Mouse (Mus musculus): ENCODE measurements around the gene Gsto1. TPM values are rescaled to one million over a fixed set of nuclear protein-coding genes. Genes with fewer than 3 reads are reported as not detected.
A peak's percentile ranks its signal among the peaks of the same experiment; 100 is the strongest.

Gsto1 gene
- polyA plus RNA-seq, 2 experiments = 57.2 to 98.9 TPM

- H3K4me1 ChIP-seq (replicated peaks; ENCODE audit: control insufficient read depth in 2 of 2, insufficient read depth in 2 of 2, low read length in 1 of 2) = peaks cover 5 to 7% of the 10 kb centered on the region in 2 experiments
- H3K4me2 ChIP-seq (ENCODE audit: low read depth) = no peak overlapping the region
- WGBS (ENCODE audit: insufficient replicate concordance) = 78% methylated on average over 6 of the region's 6 CpGs
- H3K36me3 ChIP-seq (replicated peaks; ENCODE audit: control insufficient read depth, insufficient read depth, low read depth) = no peaks in the 10 kb centered on the region; the same call in 1 of the 2 replicates
- DNase-seq (ENCODE audit: low read depth in 3 of 3, low spot score in 3 of 3) = no peak
- H3K27me3 ChIP-seq (ENCODE audit: control insufficient read depth, insufficient read depth, low read length) = no peaks in the 10 kb centered on the region
- H3K27ac ChIP-seq = no peak overlapping the region
- no peaks in the 10 kb centered on the region for H3K9me3 ChIP-seq (ENCODE audit: control insufficient read depth, low read length)
- no peak overlapping the region for H3K9ac ChIP-seq (replicated peaks)
- no peak for ATAC-seq (ENCODE audit: insufficient read depth)
- H3K4me3 ChIP-seq (ENCODE audit: insufficient read depth in 1 of 2, low read depth in 2 of 2, low read length in 2 of 2) = no peak overlapping the region
- no peak for TF ChIP-seq EP300 (IDR thresholded peaks at IDR 0.05; ENCODE audit: low read depth)
- no peak for TF ChIP-seq CTCF (IDR thresholded peaks at IDR 0.05; ENCODE audit: low read depth)
Measured at GRCm38 (mm10) chr19:47893092-47893491, 38.3 kb downstream of the Gsto1 start.

GRCm38 (mm10) chr19:47898472-47899079 is 43.8 kb downstream of the Gsto1 start:
- Histone ChIP-seq H3K27me3 (ENCODE audit: control insufficient read depth, insufficient read depth, low read length) (no peaks in the 10 kb centered on the region), H3K36me3 (replicated peaks; ENCODE audit: control insufficient read depth, insufficient read depth, low read depth) (no peaks in the 10 kb centered on the region; the same call in 1 of the 2 replicates), H3K27ac (peak overlapping the region; percentile 63), H3K4me2 (ENCODE audit: low read depth) (peak overlapping the region; percentile 36), H3K9me3 (ENCODE audit: control insufficient read depth, low read length) (no peaks in the 10 kb centered on the region), H3K9ac (replicated peaks) (peak overlapping the region; percentile 16; the same call in 1 of the 2 replicates), H3K4me3 (ENCODE audit: insufficient read depth in 1 of 2, low read depth in 2 of 2, low read length in 2 of 2) (no peak overlapping the region), H3K4me1 (replicated peaks; ENCODE audit: control insufficient read depth in 2 of 2, insufficient read depth in 2 of 2, low read length in 1 of 2) (peaks cover 19 to 22% of the 10 kb centered on the region in 2 experiments)
- 28% methylated on average over 8 of the region's 8 CpGs for WGBS (ENCODE audit: insufficient replicate concordance)
- peak; percentile 43 to 58 (median 51) for DNase-seq (ENCODE audit: low read depth in 3 of 3, low spot score in 3 of 3)
- TF ChIP-seq CTCF (IDR thresholded peaks at IDR 0.05; ENCODE audit: low read depth) (no peak), EP300 (IDR thresholded peaks at IDR 0.05; ENCODE audit: low read depth) (peak; percentile 75)
- peak; percentile 93 for ATAC-seq (ENCODE audit: insufficient read depth)

GRCm38 (mm10) chr19:47900012-47900411 is 45.2 kb downstream of the Gsto1 start:
- no peaks in the 10 kb centered on the region for H3K27me3 ChIP-seq (ENCODE audit: control insufficient read depth, insufficient read depth, low read length)
- H3K4me2 ChIP-seq (ENCODE audit: low read depth) = no peak overlapping the region
- 43% methylated on average over 6 of the region's 6 CpGs for WGBS (ENCODE audit: insufficient replicate concordance)
- H3K4me3 ChIP-seq (ENCODE audit: insufficient read depth in 1 of 2, low read depth in 2 of 2, low read length in 2 of 2) = no peak overlapping the region
- TF ChIP-seq CTCF (IDR thresholded peaks at IDR 0.05; ENCODE audit: low read depth) (peak; percentile 74), EP300 (IDR thresholded peaks at IDR 0.05; ENCODE audit: low read depth) (no peak)
- DNase-seq (ENCODE audit: low read depth in 3 of 3, low spot score in 3 of 3) (no peak), ATAC-seq (ENCODE audit: insufficient read depth) (no peak)
- no peak overlapping the region for H3K27ac ChIP-seq
- H3K36me3 ChIP-seq (replicated peaks; ENCODE audit: control insufficient read depth, insufficient read depth, low read depth) = no peaks in the 10 kb centered on the region; the same call in 1 of the 2 replicates
- H3K9me3 ChIP-seq (ENCODE audit: control insufficient read depth, low read length) = no peaks in the 10 kb centered on the region
- peaks cover 19 to 22% of the 10 kb centered on the region in 2 experiments for H3K4me1 ChIP-seq (replicated peaks; ENCODE audit: control insufficient read depth in 2 of 2, insufficient read depth in 2 of 2, low read length in 1 of 2)
- no peak overlapping the region for H3K9ac ChIP-seq (replicated peaks)

GRCm38 (mm10) chr19:47900558-47900957 is 45.8 kb downstream of the Gsto1 start:
- ATAC-seq (ENCODE audit: insufficient read depth) (no peak), DNase-seq (ENCODE audit: low read depth in 3 of 3, low spot score in 3 of 3) (no peak)
- no peak for TF ChIP-seq CTCF (IDR thresholded peaks at IDR 0.05; ENCODE audit: low read depth)
- TF ChIP-seq EP300 (IDR thresholded peaks at IDR 0.05; ENCODE audit: low read depth) = no peak
- WGBS (ENCODE audit: insufficient replicate concordance) = 76% methylated on average over 10 of the region's 10 CpGs
- Histone ChIP-seq H3K27ac (no peak overlapping the region), H3K9ac (replicated peaks) (no peak overlapping the region), H3K36me3 (replicated peaks; ENCODE audit: control insufficient read depth, insufficient read depth, low read depth) (no peaks in the 10 kb centered on the region; the same call in 1 of the 2 replicates), H3K4me1 (replicated peaks; ENCODE audit: control insufficient read depth in 2 of 2, insufficient read depth in 2 of 2, low read length in 1 of 2) (peaks cover 19 to 24% of the 10 kb centered on the region in 2 experiments), H3K9me3 (ENCODE audit: control insufficient read depth, low read length) (no peaks in the 10 kb centered on the region), H3K27me3 (ENCODE audit: control insufficient read depth, insufficient read depth, low read length) (no peaks in the 10 kb centered on the region), H3K4me2 (ENCODE audit: low read depth) (no peak overlapping the region), H3K4me3 (ENCODE audit: insufficient read depth in 1 of 2, low read depth in 2 of 2, low read length in 2 of 2) (no peak overlapping the region)

GRCm38 (mm10) chr19:47902316-47903201 is 47.8 kb downstream of the Gsto1 start:
- H3K4me3 ChIP-seq (ENCODE audit: insufficient read depth in 1 of 2, low read depth in 2 of 2, low read length in 2 of 2) = no peak overlapping the region
- no peak overlapping the region for H3K9ac ChIP-seq (replicated peaks)
- no peak overlapping the region for H3K27ac ChIP-seq
- H3K27me3 ChIP-seq (ENCODE audit: control insufficient read depth, insufficient read depth, low read length) = no peaks in the 10 kb centered on the region
- ATAC-seq (ENCODE audit: insufficient read depth) = no peak
- no peaks in the 10 kb centered on the region for H3K36me3 ChIP-seq (replicated peaks; ENCODE audit: control insufficient read depth, insufficient read depth, low read depth)
- peaks cover 19 to 30% of the 10 kb centered on the region in 2 experiments for H3K4me1 ChIP-seq (replicated peaks; ENCODE audit: control insufficient read depth in 2 of 2, insufficient read depth in 2 of 2, low read length in 1 of 2)
- no peak for DNase-seq (ENCODE audit: low read depth in 3 of 3, low spot score in 3 of 3)
- H3K4me2 ChIP-seq (ENCODE audit: low read depth) = no peak overlapping the region
- no peaks in the 10 kb centered on the region for H3K9me3 ChIP-seq (ENCODE audit: control insufficient read depth, low read length)
- 63% methylated on average over 13 of the region's 13 CpGs for WGBS (ENCODE audit: insufficient replicate concordance)
- TF ChIP-seq EP300 (IDR thresholded peaks at IDR 0.05; ENCODE audit: low read depth) = no peak
- no peak for TF ChIP-seq CTCF (IDR thresholded peaks at IDR 0.05; ENCODE audit: low read depth)
